Mouse (Mus musculus): Measurements from ENCODE around the gene Arcn1.

The Arcn1 gene

DNA sequence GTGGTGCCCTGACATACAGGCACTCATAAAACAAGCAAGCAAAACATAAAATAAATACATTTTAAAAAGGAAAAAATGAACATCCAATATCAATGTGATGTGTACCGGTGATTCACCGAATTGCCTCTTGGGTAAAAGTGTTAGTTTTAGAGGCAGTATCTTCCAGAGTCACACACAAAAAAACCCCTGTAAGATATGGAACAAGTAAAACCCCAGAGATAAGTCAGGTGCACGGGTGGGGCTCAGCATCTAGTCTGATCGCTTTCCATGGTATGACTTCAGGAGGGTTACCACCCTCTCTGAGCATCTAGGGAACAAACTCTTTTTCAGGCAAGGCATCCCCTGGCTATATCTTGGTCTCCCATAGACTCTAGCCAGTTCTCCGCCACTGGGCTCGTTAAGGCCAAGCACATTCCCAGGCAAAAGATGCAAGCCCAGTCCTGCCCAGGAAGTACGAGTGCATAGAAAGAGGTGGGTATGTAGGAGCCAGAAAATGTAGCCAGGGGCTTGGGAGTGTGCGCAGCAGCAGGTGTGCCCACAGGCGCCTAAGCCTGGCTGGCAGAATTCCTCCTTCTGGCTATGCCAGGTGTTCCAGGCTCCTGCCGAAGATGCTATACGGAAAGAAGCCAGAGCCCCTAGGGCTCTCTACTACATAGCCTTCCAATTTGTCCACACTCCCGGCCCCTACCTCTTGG, 48.6 kb downstream of the Arcn1 start:
- DNase-seq, result peak; percentile 56

DNA sequence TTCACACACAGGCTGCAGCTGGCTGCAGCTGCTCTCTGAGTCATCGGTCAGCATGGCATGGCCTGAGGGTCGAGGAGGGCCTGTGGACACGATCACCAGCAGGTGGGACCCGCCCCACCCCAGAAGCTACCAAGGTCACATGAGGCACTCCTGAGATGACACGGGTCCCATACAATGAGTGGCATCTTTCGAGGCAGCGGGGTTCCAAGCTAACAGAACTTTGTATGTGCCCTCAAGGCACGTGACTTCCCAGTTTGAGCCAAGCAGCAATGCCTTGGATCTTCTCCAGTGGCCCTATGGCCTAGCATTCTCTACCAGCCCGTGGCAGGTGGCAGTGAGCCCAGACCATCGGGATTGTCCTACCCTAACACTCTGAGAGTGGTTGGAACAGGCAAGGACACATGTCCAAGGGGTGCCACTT, 49.8 kb downstream of the Arcn1 start:
- DNase-seq, result peak; percentile 89

DNA sequence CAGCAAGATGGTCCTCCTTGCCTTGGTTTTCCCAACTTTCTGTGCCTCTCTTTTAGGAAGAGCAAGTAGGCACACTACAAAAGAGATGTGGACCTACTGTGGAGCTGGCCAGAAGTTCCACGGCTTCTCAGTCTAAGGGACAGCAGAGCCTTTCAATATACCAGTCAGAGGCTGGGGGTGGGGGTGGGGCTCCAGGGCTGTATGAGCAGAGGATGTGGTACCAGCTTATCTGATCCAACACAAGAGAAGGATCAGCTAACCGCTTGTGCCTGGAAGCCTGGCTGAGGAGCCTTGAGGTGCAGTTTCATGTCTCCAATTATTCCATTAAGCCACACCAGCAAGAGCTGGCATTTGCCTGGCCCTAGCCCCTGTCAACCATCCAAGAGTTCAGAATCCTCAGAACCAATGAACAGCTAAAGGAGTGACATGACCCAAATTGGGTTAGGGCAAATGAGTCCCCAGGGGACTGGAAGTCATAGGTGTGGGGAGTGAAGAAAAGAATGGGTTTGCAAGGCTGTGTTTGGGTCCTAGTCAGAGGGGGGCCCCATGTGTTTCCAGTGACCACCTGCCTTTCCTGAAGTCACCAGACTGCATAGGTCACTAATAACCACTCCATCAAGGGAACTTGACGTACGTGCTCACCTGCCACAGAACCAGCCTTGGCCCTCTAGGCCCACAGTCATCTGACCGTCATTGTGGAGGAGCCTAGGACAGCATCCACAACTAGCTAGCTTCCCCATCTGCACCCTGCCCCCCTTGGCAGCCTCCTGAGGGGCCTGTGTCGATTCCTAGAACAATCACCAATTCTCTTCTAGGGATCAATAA, 50.4 kb downstream of the Arcn1 start:
- no peak for DNase-seq

DNA sequence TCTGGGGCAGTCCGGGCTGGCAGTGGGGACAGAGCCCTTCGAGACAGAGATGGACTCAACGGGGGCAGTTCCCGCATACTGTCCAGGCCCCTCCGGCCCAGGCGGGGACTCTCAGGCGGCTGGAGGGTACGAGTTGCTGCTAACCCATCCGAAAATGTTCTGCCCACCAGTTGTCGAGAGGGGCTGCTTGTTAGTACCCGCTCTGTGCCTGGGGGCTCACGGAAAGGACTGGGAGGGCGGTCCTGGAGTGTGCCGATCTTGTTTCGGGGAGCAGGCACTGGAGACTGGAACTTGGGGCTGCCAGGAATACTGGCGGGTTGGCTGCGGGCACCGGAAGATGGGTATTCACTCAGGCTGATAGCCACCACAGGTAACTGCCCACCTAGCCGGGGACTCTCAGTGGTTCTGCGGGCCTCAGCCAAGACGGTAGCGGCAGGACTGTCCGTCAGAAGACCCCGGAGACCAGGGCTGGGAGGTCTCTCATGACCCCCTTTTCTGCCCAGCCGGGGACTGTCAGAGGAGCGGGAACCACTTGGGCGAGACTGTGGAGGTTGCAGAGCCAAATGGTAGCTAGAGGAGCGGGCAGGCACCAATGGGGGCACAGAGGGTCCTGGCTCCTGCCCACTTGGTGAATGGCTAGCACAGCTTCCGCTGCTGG, 51.8 kb downstream of the Arcn1 start:
- DNase-seq, result no peak

DNA sequence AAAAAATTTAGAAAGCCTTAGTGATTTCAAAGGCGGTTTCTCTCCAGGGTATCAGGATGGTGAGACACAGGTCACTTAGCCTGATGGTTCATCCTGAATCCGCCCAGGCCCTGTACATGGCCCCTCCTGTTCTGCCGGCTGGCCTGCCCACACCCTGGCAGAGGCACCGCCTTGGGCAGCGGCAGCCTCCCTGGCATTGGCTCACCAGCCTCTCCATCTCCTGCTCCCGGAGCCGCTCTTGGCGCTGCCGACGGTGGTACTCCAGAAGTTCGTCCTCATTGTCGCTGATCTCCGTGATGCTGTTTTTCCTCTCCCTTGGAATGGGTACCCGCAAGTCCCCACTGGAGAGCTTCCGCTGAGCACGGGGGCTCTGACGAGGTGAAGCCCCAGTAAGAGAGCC, 52.5 kb downstream of the Arcn1 start:
- DNase-seq, result peak; percentile 69

DNA sequence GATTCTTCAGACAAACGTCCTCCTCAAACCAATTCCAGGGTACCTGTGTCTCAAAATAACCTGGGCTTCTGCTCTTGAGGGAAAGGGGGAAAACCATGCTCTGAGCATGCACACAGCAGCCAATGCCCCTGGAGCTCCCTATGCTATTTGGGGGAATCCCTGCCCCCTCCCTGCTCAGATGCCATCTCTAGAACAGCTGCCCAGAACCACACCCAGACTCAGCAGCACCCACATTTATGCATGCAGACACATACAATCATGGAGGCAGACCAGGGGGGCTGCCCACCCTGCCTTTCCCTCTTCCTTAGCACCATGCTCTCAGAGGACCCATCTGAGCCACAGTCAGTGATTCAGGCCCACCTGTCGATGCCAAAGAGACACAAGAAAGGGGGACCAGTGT, 54.1 kb downstream of the Arcn1 start:
- no peak for DNase-seq

DNA sequence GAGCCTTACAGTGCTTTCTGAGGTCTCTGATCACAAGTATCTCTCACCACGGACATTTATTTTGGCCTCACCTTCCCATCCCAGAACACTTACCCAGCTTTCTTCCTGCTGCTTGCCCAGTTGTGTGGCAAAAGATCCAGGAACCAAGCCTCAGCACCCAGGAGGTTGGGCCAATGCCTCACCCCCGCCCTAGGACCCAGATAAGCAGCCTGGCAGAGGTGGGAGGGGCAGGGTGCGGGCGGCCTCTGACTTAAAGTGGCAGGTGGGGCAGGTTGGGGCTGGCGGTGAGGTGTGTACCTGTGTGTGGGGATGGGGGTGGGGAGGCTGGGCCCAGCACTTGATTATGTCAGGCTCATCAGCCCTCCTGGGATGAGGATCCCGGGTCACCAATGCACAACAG, 54.6 kb downstream of the Arcn1 start:
- DNase-seq, result no peak

DNA sequence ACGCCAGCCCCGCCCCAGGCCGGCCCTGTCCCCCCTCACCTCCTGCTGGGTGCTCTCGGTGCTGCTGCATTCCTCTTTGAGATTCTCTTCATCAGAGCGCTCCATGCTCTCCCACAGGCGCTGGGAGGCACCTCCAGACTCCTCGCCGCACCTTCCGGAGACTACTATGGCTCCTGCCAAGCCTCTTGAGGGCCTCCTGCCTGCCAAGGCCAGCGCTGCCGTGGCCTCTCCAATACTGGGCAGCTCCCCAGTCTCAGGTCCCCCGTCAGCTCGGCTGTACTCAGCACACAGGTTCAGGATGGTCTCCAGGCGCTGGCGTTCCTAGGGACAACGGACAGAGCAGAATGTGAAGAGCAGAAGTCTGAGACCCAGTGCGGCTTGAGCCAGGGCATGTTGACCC, 56.0 kb downstream of the Arcn1 start:
- no peak for DNase-seq

DNA sequence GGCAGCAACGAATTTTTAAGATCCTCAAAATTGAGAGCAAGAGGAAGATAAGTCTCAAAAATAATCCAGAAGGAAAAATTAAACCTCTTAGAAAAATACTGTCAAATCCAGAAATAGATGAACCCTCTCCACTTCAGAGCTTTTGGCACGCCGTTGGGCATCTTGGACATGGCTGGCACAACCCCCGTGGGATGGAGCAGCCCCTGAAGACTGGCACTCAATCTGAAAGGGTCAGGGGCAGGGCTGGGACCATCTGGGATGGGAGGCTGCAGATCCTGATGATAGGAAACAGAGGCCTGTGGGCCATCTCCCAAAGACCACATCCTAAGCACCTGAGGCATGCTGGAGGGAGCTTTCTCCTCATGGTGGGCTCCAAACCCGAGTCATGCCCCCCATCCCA, 57.4 kb downstream of the Arcn1 start:
- DNase-seq, result no peak

DNA sequence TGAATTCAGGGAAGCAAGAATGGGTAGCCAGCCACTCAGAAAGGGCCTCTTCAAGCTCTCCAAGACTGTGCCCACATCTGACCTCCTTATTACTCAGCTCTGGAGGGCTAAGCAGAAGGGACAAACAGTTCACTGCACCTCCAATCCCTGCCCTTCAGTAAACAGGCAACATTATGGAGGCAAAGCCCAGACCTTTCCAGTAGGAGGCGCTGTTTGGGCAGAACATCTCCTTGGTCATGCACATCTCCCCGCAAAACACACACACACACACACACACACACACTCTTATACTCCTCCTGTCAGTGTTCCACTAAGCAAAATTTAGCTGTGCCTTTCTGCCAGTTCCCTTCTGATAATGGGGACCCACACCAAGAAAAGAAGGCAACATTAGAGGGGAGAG, 58.0 kb downstream of the Arcn1 start:
- no peak for DNase-seq

DNA sequence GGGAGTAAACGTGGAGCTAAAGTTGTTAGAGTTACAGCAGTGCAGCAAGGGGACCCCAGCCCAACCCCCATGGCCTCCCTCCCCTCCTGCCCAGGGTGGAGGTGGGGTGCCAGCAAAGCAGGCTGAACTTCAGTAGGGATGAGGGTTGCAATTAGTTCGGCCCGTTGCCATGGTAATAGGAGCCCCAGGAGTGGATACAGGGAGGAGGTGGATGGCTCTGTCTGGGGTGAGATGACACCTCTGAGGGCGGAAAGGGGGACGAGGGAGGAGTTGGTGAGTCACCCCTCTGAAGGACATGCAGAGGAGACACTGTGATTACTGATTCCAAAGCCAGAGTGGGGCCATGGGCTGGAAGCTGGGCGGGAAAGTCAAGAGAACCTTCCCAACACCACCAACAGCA, 58.7 kb downstream of the Arcn1 start:
- DNase-seq, result no peak

DNA sequence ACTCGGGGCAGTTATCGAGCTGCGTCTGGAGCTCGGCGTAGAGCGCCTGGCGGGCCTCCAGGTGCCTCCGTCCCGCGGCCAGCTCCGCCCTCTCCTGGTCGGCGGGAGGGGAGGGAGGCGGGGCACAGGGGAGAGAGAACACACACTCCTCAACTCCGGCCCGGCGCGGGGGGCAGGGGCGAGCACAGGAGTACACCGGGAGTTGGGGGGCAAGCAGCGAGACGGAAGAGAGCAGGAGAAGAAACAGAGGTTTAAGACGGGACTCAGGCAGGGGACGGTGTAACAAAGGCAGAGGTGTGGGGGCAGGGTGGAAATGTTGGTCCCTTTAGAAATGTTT, 59.2 kb downstream of the Arcn1 start:
- no peak for DNase-seq

DNA sequence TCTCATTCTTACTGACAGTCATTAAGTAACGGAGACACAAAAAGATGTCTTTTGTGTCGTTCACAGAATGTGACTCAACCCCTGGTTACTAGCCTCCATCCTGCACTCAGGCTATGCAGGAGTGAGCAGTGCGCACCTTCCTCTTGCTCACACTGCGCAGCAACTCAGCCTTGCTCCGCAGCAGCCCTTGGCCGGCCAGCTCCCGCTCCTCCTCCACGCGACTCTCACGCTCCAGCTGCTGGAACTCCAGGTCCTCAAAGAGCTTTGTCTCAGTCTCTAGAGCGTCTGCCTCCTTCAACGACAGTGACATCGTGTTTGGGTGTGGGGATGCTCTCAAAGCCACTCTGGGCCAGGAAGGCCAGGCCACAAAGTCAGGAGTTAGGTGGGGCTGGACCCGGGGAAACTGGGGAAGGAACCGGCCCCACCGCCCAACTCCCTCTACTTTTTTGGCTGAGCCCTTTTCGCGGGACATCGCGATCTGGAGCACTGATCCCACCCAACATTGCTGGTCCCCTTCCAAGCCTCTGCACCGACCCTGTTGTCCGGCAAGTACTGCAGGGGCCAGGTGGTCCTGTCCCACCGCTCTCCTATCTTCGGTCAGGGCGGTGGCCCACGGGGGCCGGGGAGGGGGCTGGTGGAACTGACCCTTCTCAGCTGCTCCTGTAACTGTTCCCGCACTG, 59.8 kb downstream of the Arcn1 start:
- no peak for DNase-seq

DNA sequence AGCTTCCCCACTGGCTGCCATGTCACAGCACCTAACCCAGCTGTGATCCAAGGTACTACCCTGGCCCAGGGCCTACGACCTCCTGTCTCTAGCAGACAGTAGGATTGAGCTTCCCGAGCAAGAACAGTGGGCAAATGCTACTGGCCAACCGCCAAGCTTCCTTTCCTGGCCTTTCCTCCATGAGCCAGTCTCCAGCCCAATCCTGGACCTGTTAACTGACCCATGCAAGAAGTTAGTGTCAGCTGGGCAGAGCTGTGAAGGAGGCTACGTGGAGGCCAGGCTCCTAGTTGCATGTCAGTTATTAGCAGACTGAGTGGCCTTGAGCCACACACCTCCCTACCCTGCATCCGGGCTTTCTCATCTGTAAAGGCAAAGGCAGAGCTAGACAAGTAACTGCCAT, 67.9 kb downstream of the Arcn1 start:
- no peak for DNase-seq

DNA sequence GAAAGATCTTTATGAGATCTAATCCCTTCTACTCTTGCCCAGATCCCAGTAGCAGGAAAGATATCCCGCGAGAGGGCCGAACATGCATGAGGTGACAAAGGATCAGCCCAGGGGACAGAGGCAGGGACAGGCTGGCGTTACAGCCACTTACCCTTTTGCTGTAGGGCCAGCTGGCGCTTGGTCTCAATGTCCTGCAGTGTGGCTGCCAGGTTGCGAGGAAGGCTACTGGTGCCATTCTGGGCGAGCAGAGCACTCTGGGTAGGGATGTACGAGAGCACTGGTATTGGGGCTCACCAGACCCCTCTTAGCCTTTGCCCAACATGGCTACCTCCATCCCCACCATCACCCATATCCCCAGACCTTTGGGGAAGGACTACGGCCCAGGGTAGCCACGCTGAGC, 68.4 kb downstream of the Arcn1 start:
- DNase-seq, result no peak

DNA sequence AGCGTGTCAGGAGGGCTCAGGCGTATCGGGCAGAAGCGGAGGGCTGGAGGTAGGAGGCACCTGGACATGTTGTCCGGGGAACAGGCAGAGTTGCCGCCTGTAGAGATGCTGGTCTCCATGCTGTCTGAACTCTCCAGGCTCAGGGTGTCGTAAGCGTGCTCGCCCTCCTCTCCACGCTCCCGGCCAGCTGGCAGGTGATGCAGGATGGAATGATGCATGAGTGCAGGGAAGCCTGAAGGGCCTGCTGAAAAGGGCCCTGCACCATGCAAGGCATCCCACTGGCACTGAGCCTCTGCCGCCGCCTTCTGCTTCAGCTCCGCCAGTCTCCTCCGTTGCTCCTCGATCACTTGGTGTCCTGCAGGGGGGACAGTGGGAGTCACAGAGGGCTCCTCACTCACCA, 69.8 kb downstream of the Arcn1 start:
- DNase-seq, result no peak

DNA sequence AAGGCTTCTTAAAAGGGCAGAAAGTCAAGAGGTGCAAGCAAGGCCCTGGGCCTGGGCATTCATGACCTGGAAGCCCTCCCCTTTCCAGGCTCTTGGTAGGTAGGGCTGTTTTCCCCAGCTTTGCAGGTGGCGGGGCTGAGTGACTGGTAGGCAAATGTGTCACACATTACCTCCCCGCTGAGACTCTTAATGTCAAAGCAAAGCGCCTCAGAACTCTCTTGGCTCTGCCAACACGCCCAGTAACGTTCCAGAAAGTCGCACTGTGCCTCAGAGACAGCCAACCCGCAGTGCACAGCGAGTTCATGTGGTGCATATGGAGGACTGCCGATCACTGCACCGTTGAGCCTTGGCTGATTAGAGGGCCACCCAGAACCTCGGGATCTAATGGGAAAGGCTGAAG, 74.6 kb downstream of the Arcn1 start:
- DNase-seq, result peak; percentile 51

DNA sequence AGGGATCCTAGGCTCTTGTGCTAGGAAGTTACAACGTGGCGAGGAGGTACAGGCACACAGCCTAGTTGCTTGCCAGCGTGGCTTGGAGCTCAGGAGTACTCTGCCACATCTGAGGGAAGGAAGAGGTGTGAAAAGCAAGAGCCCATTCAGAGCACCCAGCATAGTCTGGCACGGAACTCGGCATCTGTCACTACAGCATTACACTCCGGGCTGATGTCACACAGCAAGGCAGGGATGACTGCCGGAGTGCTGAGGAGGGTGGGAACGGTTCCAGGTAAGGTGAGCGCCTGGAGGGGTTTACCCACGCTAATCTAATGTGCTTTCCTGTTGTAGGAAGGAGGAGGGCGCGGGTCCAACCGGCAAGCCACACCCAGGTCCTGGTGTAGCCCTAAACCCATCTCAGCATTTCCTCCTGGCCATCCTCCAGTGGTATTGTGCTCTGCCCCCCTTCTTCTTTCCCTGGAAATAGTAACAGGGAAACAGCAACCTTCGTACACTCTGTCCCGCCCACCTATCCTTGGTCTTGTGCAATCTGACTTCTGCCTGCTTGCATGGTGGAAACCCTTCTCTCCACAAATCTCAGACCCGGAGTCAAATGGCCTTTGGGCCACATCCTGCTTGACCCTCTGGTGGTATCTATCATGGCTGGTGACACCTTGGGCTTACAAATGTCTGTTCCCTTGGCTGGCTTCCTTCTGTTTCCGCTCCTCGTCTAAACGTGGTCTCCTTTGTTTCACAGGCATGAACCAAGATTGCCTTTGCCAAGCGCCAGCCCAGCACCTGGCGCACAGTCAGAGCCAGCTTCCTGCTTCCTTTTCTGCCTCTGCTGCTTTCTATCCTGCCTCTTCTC, 75.7 kb downstream of the Arcn1 start:
- DNase-seq, result peak; percentile 75
